Mouse (Mus musculus): ENCODE measurements around the gene Eloa. TPM values are rescaled to one million over a fixed set of nuclear protein-coding genes. Genes with fewer than 3 reads are reported as not detected.

Gene Eloa
- total RNA-seq, 2 experiments from 2014 or later = 45.3 to 50.6 TPM

DNA sequence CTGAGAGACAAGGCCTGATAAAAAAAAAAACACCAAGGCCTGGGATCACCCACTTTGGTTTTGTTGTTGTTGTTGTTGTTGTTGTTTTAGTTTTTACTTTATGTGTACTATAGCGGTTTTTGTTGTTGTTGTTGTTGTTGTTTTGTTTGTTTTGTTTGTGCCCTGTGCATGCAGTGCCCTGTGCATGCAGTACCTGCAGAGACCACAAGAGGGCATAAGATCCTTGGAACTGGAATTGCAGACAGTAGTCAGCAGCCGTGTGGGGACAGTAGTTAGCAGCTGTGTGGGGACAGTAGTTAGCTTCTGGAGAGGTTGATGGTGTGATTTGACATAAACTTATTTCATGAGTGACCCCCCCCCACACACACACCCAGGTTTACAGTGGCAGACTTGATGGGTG lies 67.3 kb downstream of the Eloa start:
- DNase-seq = no peak

Other genes with a start within 250 kb of the Eloa start
- 10 to 100 TPM; 22.6 to 25.2 TPM for gene Srsf10, start 166.0 kb downstream of the Eloa start, total RNA-seq (2021)
- 10 to 100 TPM; 25.7 to 36.4 TPM for gene Pnrc2, start 147.9 kb downstream of the Eloa start, total RNA-seq (2021)
- under 1 TPM; 0.08 to 0.10 TPM for gene Cnr2, start 126.4 kb downstream of the Eloa start, total RNA-seq (2021)
- gene Fuca1, start 101.0 kb downstream of the Eloa start, total RNA-seq (2021) = 10 to 100 TPM; 18.9 to 21.7 TPM
- 10 to 100 TPM; 41.5 to 42.3 TPM for gene Hmgcl, start 75.3 kb downstream of the Eloa start, total RNA-seq (2021)
- gene Gale, start 58.0 kb downstream of the Eloa start, total RNA-seq (2021) = 1 to 10 TPM in 1 of 2 experiments, under 1 TPM in 1; 0.72 to 1.5 TPM
- gene Lypla2, start 49.1 kb downstream of the Eloa start, total RNA-seq (2021) = 10 to 100 TPM; 25.3 to 30.7 TPM
- 10 to 100 TPM; 22.0 to 22.6 TPM for gene Pithd1, start 34.5 kb downstream of the Eloa start, total RNA-seq (2021)
- gene Rpl11, start 31.7 kb upstream of the Eloa start, total RNA-seq (2021) = 100 to 1,000 TPM; 209 to 218 TPM
- 10 to 100 TPM; 13.5 to 21.2 TPM for gene Id3, start 121.7 kb upstream of the Eloa start, total RNA-seq (2021)
- gene E2f2, start 150.6 kb upstream of the Eloa start, total RNA-seq (2021) = 1 to 10 TPM; 1.8 to 3.5 TPM
- gene Asap3, start 184.6 kb upstream of the Eloa start, total RNA-seq (2021) = 1 to 10 TPM; 2.8 to 3.0 TPM
- 100 to 1,000 TPM; 234 to 298 TPM for gene Tcea3, start 226.0 kb upstream of the Eloa start, total RNA-seq (2021)